Mouse (Mus musculus) frontal cortex, postnatal 36 days (tissue): ENCODE results near the gene Pex11b.
"Not testable (repeated sequence)": the region's sequence is repeated elsewhere in the genome, so short reads cannot be mapped to it uniquely, and the experiment has no call there.

ENCODE experiments used
- DNase-seq, 2 experiments: peaks; one replicate each; pipeline ENCODE4 v3.0.0; 2022; ENCODE audit warnings: low spot score in 2 of 2

Gene Pex11b

DNA sequence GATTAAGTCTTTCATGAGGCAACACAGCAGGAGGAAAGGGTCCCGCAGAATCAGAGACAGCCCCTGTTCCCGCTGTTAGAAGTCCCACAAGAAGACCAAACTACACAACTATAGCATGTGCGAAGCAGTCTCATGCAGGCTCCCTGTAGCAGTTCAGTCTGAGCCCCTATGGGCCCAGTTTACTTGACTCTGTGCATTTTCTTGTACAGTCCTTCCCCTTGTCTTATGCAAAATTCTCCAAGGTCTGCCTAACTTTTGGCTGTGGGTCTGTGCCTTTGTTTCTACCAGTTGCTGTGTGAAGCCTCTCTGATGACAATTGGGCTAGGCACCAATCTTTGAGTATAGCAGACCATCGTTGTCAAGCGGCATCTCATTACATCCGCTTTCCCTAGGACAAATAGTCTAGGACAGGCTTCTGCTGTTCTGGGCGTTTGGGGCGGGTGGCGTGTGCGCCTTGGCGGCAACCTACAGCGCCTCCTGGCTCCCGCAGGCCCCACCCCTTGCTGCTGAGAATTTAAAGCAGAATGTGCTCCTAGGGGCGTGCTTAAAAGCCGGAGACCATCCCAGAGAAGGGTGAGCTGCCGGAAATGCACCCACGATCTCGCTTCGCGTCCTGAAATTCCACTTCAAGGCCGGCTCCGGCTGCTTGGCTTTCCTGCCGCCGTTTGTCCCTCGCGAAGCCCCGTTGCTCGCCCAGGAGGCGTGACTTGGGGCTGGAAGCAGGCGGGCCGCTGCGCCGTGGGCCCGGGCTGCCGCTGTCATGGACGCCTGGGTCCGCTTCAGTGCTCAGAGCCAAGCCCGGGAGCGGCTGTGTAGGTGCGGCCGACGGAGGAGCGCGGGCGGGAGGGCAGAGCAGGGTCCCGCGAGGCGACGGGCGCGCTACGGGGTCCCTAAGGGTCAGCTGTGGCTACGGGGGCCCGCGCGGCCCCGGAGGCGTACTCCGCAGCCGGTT is at the start of gene Pex11b, which contains the start of gene Gm42957:
Gene Pex11b, plus strand, starts transcription at position 449 of the 952 bp plus-strand sequence.
Gene Gm42957, plus strand, starts transcription at position 547 of the 952 bp plus-strand sequence.
- peak; percentile 89 to 91 for DNase-seq

GRCm38 (mm10) chr3:96590657-96591056 is 44.5 kb upstream of the Pex11b start:
- no peak for DNase-seq

DNA sequence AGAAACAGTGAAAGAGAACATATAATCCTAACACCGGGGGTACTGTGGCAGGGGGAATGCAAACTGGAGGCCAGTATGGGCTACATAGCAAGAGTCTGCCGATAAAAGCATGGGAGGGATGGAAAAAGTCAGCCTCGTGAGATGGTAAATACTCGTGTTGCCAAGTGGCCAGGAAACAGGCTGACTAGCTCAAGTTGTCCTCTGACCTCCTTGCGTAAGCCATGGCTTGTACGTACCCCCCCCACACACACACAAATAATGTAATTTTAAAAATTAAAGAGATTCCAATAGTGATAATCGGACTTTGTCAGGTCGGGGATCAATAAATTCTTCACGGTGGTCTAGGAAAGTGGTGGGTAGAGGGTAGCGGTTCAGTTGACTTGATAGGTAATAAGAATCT is 41.8 kb upstream of the Pex11b start:
- DNase-seq: no peak

GRCm38 (mm10) chr3:96593790-96594560 is 41.2 kb upstream of the Pex11b start, which contains the start of gene Polr3gl:
TSS of gene Polr3gl (minus strand) at chr3:96594181.
- DNase-seq: peak; percentile 95

DNA sequence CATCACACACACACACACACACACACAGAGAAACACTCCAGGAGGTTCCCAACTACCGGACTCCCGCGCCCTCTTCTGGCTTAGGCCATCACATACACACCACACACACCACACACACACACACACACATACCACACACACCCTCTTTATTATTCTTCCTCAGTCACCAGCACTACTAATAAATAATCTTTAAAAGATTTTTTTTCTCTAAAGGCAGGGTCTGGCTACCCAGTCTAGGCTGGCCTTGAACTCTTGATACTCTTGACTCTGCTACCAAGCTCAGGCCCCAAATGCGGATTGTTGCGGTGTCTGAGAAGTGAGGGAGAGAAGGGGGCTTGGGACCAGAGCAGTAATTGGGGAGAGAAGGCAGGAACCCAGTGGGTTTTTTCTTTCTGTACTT is 40.3 kb upstream of the Pex11b start:
- no peak for DNase-seq

- DNase-seq: peak in 1 of 2 experiments; percentile 59
These were observed 39.5 kb upstream of the Pex11b start for GRCm38 (mm10) chr3:96595661-96596060.

GRCm38 (mm10) chr3:96596228-96596707 is 38.9 kb upstream of the Pex11b start, which contains the start of gene Ankrd34a:
TSS of gene Ankrd34a (plus strand) at chr3:96596636.
- peak; percentile 83 to 88 for DNase-seq

GRCm38 (mm10) chr3:96596855-96597254 is 38.3 kb upstream of the Pex11b start:
- DNase-seq: peak in 1 of 2 experiments; percentile 39

DNA sequence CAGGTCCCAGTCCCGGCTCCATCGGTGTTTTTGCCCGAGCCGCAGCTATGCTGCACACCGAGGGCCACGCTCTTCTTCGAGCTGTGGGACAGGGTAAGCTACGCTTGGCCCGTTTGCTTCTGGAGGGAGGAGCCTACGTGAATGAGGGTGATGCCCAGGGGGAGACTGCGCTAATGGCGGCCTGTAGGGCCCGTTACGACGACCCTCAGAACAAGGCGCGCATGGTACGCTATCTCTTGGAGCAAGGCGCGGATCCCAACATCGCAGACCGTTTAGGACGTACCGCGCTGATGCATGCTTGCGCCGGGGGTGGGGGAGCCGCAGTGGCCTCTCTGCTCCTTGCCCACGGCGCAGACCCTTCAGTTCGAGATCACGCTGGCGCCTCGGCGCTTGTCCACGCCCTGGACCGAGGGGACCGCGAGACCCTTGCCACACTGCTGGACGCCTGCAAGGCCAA is 37.7 kb upstream of the Pex11b start:
- peak in 1 of 2 experiments; percentile 53 for DNase-seq

DNA sequence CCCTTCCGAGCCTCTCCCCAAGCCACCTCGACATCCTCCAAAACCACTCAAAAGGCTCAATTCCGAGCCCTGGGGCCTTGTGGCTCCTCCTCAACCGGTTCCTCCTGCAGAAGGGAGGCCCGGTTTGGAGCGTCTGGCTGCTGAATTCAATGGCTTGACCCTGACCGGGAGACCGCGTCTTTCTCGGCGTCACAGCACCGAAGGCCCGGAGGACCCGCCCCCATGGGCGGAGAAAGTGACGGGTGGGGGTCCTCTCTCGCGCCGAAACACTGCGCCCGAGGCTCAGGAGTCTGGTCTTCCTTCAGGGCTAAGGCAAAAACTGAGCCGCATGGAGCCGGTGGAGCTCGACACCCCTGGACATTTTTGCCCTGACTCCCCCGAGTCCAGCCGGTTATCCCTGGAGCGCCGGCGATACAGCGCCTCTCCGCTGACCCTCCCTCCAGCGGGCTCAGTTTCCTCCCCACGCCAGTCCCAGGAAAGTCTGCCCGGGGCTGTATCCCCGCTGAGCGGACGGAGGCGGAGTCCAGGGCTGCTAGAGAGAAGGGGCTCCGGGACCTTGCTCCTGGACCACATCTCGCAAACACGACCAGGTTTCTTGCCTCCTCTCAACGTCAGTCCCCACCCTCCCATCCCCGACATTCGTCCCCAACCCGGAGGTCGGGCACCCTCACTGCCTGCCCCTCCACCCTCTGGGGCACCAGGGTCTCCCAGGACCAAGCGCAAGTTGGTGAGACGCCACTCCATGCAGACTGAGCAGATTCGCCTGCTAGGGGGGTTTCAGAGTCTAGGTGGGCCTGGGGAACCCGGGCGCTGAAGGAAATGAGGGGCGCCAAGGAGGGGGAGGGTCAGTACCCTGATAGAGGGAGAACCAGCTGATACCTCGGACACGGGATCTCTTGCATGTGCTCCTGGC is 36.8 kb upstream of the Pex11b start:
- DNase-seq: peak in 1 of 2 experiments; percentile 53

GRCm38 (mm10) chr3:96599069-96599393 is 36.1 kb upstream of the Pex11b start:
- no peak for DNase-seq

DNA sequence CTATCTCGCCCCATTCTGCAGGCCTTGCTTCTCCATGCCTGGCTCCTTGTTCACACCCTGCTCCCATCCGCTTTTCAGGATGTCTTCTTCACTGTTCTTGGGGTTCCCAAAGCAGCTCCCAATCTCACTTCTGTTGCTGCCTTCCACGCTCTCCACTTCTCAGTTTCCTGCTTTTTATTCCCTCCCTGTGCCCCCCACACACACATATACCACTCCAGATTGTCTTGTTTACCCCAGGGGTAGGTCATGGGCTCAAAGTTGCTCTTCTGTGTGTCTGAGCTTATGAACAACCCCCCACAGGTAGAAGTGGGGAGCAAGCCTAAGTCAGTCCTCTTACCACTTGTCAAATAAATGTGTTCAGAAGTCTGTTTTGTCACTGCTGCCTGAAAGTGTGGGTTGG is 35.8 kb upstream of the Pex11b start:
- no peak for DNase-seq

DNA sequence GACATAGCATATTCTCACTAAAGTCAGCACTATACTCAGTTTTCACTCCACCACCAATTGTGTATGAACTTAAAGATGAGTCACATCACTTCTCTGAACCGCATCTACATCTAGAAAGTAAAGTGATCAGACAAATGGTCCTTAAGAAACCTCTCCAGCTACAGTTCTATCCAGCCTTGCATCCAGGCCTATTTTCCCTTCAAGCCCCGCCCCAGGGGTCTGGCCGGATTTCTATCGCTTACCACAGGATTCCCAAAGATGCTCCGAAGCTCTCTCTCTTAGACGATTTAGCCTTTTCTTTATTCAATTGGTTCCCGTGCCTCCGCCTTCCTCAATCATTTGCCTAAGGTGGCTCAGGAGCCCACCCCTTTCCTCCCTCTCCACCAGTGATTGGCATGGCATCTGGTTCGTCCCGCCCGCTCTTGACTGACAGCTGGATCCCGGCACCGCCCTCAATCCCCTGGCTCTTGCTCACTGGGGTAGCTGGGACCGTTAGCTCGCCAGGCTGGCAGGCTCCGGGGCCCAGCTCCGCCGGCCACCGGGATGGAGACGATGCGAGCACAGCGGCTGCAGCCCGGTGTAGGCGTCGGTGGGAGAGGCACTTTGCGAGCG is 34.4 kb upstream of the Pex11b start, which contains the start of gene Lix1l:
Gene Lix1l, plus strand, starts transcription at position 511 of the 612 bp plus-strand sequence.
- DNase-seq: peak; percentile 91 to 94

DNA sequence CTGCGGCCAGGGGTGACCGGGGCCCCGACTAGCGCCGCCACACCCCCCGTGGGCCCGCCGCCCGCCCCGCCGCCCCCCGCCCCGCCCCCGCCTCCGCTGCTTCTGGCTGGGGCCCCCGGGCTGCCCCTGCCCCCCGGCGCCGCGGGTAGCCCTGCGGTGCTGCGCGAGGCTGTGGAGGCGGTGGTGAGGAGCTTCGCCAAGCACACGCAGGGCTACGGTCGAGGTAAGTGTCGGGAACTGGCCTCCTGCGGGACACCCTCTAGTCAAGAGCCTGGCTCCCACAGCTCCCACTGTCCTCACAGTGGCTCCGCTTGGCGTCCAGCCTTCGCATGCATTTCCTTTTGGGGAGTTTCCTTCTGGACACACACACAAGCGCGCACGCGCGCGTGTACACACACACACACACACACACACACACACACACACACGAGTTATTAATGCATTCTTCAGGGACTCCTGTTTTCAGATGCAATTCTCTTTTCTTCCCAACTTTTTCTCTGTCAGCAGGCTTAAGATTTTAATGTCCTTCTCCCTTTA is 33.9 kb upstream of the Pex11b start:
- DNase-seq: peak; percentile 54 to 69

- DNase-seq: peak in 1 of 2 experiments; percentile 41
These were observed 33.1 kb upstream of the Pex11b start for GRCm38 (mm10) chr3:96601941-96602703.

DNA sequence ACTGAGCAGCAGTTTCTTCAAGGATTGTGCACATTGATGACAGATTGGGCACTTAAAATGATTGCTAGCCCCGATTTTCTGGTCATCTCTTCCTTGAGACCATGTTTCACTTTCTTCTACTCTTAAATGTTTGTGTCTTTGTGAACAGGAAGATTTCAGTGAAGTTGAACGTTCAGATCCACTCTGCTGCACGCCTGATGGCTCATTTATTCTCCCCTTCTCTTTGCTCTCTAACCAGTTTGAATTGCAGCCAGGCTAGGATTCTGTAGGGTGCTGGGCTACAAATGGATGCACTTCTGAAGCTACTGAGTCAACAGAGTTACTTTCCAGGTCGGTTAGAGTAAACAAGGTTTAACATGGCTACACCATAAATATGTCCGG is 32.5 kb upstream of the Pex11b start:
- DNase-seq: no peak

DNA sequence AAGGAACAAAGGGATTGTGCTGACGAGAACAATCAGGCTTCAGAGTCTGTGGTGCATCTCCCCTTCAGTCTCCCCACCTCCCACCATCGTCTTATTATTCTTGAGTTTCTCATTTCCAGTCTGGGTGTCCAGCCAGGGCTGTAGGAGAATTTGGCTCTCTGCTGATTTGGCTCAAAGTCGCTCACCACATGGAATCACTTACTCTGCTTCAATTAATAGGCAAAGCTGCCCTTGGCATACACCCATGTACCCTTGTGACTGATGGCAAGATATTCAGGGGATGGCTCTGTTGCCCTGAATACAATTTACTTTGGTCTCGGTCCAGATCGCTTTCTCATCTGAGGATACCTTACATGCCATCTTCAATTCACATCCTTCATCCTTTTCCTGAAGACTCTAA is 31.9 kb upstream of the Pex11b start:
- DNase-seq: no peak

DNA sequence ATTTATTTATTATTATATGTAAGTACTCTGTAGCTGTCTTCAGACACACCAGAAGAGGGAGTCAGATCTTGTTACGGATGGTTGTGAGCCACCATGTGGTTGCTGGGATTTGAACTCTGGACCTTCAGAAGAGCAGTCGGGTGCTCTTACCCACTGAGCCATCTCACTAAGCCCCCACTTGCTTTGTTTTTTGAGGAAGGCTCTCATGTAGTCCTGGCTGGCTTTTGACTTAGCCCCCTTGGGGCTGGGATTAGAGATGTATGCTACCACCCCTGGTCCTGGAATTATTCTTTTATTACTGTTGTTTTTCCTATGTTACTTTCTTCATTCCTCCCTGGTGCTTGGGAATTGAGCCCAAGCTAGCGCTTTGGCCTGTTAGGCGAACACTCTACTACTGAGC is 29.2 kb upstream of the Pex11b start:
- not testable (repeated sequence) for DNase-seq

GRCm38 (mm10) chr3:96606618-96607017 is 28.6 kb upstream of the Pex11b start:
- no peak for DNase-seq
